Comparison of ENCODE assay signal across 10 mouse cellular contexts in genomic region chr9:94410042-94410441, GRCm38 (mm10).
DNase-seq lines count a peak whose midpoint lies in the region; ATAC-seq and TF ChIP-seq lines count a peak whose summit lies in the region.
"Had no signal": no experiment of that assay in that cellular context is flagged by ENCODE, and none has a peak within 500 bp of the region (broad histone marks: within the 10 kb centered on the region; RNA-seq: fewer than 3 reads in every experiment).

No protein-coding gene starts in this region.

- no peak for TF ChIP-seq CTCF in brain, embryonic 14.5 days (IDR thresholded peaks at IDR 0.05; ENCODE audit: borderline replicate concordance, extremely low read depth, insufficient read depth, insufficient read length)
- TF ChIP-seq CTCF in midbrain, postnatal 0 days (IDR thresholded peaks at IDR 0.05): no peak

- H3K4me2 ChIP-seq in hindbrain, embryonic 12.5 days (replicated peaks): no peak overlapping the region
- no peak overlapping the region for H3K4me2 ChIP-seq in midbrain, postnatal 0 days (ENCODE audit: low read depth, low read length, poor library complexity, severe bottlenecking)
- H3K4me2 ChIP-seq: heart, embryonic 15.5 days; lung, embryonic 14.5 days had no signal

- no peak overlapping the region for H3K27ac ChIP-seq in embryonic facial prominence, embryonic 10.5 days (replicated peaks)
- no peak overlapping the region for H3K27ac ChIP-seq in hindbrain, embryonic 12.5 days
- H3K27ac ChIP-seq in midbrain, postnatal 0 days (ENCODE audit: low read depth, low read length): no peak overlapping the region
- H3K27ac ChIP-seq: heart, embryonic 15.5 days had no signal

- no peak for TF ChIP-seq POLR2A in brain, embryonic 14.5 days (IDR thresholded peaks at IDR 0.05; ENCODE audit: borderline replicate concordance, extremely low read depth, insufficient read depth, insufficient read length, poor library complexity, severe bottlenecking)

- no peak overlapping the region for H3K4me3 ChIP-seq in embryonic facial prominence, embryonic 10.5 days
- H3K4me3 ChIP-seq in hindbrain, embryonic 12.5 days: no peak overlapping the region
- no peak overlapping the region for H3K4me3 ChIP-seq in midbrain, postnatal 0 days (ENCODE audit: low read depth, low read length)
- H3K4me3 ChIP-seq: heart, embryonic 15.5 days had no signal

- peaks cover 12% of the 10 kb centered on the region for H3K4me1 ChIP-seq in embryonic facial prominence, embryonic 10.5 days
- peaks cover 9% of the 10 kb centered on the region for H3K4me1 ChIP-seq in hindbrain, embryonic 12.5 days
- no peaks in the 10 kb centered on the region for H3K4me1 ChIP-seq in midbrain, postnatal 0 days (ENCODE audit: insufficient read depth, low read length)
- H3K4me1 ChIP-seq: heart, embryonic 15.5 days had no signal

- H3K36me3 ChIP-seq in embryonic facial prominence, embryonic 10.5 days (replicated peaks): no peaks in the 10 kb centered on the region
- no peaks in the 10 kb centered on the region for H3K36me3 ChIP-seq in hindbrain, embryonic 12.5 days
- H3K36me3 ChIP-seq in midbrain, postnatal 0 days (ENCODE audit: insufficient read depth, low read length): no peaks in the 10 kb centered on the region
- H3K36me3 ChIP-seq: heart, embryonic 15.5 days had no signal

- DNase-seq in brain, embryonic 14.5 days (ENCODE audit: low read depth): peak; percentile 94
- DNase-seq in embryonic facial prominence, embryonic 10.5 days (ENCODE audit: low spot score): peak; percentile 28
- DNase-seq in midbrain, postnatal 0 days (ENCODE audit: low spot score): peak; percentile 74
- DNase-seq in kidney, postnatal 25 days: no peak
- no peak for DNase-seq in left cerebral cortex, postnatal 25 days (ENCODE audit: low spot score in 2 of 2)
- DNase-seq in lung, postnatal 10 days: no peak
- DNase-seq: kidney, adult 8-10 months had no signal

- no peak overlapping the region for H3K9ac ChIP-seq in hindbrain, embryonic 12.5 days
- no peak overlapping the region for H3K9ac ChIP-seq in midbrain, postnatal 0 days (replicated peaks; ENCODE audit: low read length, poor library complexity, severe bottlenecking)
- H3K9ac ChIP-seq: heart, embryonic 15.5 days; lung, embryonic 14.5 days had no signal

- intact Hi-C loops in left cerebral cortex, postnatal 25 days (cut with DNase I): no loop called here

- 34% methylated on average over 3 of the region's 3 CpGs for WGBS in embryonic facial prominence, embryonic 10.5 days
- WGBS in hindbrain, embryonic 12.5 days: 25% methylated on average over 3 of the region's 3 CpGs
- 31% methylated on average over 3 of the region's 3 CpGs for WGBS in midbrain, postnatal 0 days

- H3K9me3 ChIP-seq in embryonic facial prominence, embryonic 10.5 days: no peaks in the 10 kb centered on the region
- H3K9me3 ChIP-seq in hindbrain, embryonic 12.5 days (replicated peaks): no peaks in the 10 kb centered on the region
- no peaks in the 10 kb centered on the region for H3K9me3 ChIP-seq in midbrain, postnatal 0 days (ENCODE audit: low read length)
- H3K9me3 ChIP-seq: heart, embryonic 15.5 days had no signal

- ATAC-seq in hindbrain, embryonic 12.5 days (ENCODE audit: low FRiP score): peak; percentile 95
- no peak; the same call in 1 of the 2 replicates for ATAC-seq in midbrain, postnatal 0 days (ENCODE audit: low FRiP score)

- H3K27me3 ChIP-seq in embryonic facial prominence, embryonic 10.5 days (replicated peaks; ENCODE audit: low read depth, poor library complexity, severe bottlenecking): no peaks in the 10 kb centered on the region
- H3K27me3 ChIP-seq in hindbrain, embryonic 12.5 days: no peaks in the 10 kb centered on the region
- no peaks in the 10 kb centered on the region for H3K27me3 ChIP-seq in midbrain, postnatal 0 days (ENCODE audit: insufficient read depth, low read length)
- H3K27me3 ChIP-seq: heart, embryonic 15.5 days had no signal

Comparison
In these comparisons a context has a peak if more than half of its experiments do, and no peak if none do; other contexts are left out.
1. DNase-seq: peak in brain, embryonic 14.5 days (single experiment), embryonic facial prominence, embryonic 10.5 days (single experiment) and midbrain, postnatal 0 days (single experiment); none in kidney, postnatal 25 days (0 of 2), left cerebral cortex, postnatal 25 days (0 of 2) and lung, postnatal 10 days (single experiment).